ENCODE assay signal across 10 mouse cellular contexts in genomic region chr9:44567338-44568082, GRCm38 (mm10). TPM values are rescaled to one million over a fixed set of nuclear protein-coding genes. Genes with fewer than 3 reads are reported as not detected.
A peak's percentile ranks its signal among the peaks of the same experiment; 100 is the strongest.
DNase-seq lines count a peak whose midpoint lies in the region; ATAC-seq and TF ChIP-seq lines count a peak whose summit lies in the region.
"Had no signal": no experiment of that assay in that cellular context is flagged by ENCODE, and none has a peak within 500 bp of the region (broad histone marks: within the 10 kb centered on the region; RNA-seq: fewer than 3 reads in every experiment).

No protein-coding gene starts in this region.

- no peaks in the 10 kb centered on the region for H3K9me3 ChIP-seq in heart, embryonic 10.5 days
- no peaks in the 10 kb centered on the region for H3K9me3 ChIP-seq in kidney, embryonic 15.5 days (replicated peaks)
- H3K9me3 ChIP-seq: heart, embryonic 13.5 days had no signal

- H3K4me3 ChIP-seq in heart, adult 2 months = no peak overlapping the region
- no peak overlapping the region for H3K4me3 ChIP-seq in heart, embryonic 10.5 days
- no peak overlapping the region for H3K4me3 ChIP-seq in kidney, embryonic 15.5 days (replicated peaks)
- H3K4me3 ChIP-seq: heart, embryonic 13.5 days had no signal

- peaks cover 8% of the 10 kb centered on the region for H3K4me1 ChIP-seq in heart, adult 2 months (ENCODE audit: control insufficient read depth, insufficient read depth, low read length)
- peaks cover 6% of the 10 kb centered on the region for H3K4me1 ChIP-seq in heart, embryonic 10.5 days
- 0 out of 2 replicates have a peak, but pooled peaks cover 3% of the 10 kb centered on the region for H3K4me1 ChIP-seq in kidney, embryonic 15.5 days

- no peak for ATAC-seq in kidney, embryonic 15.5 days (replicated peaks; ENCODE audit: low FRiP score)

- no peaks in the 10 kb centered on the region for H3K79me2 ChIP-seq in heart, adult 2 months (replicated peaks; ENCODE audit: control insufficient read depth, insufficient read depth, low read length)

- no peak for TF ChIP-seq CTCF in heart, adult 2 months (IDR thresholded peaks at IDR 0.05)

- 49% methylated on average over 9 of the region's 9 CpGs for WGBS in heart, adult 2 months
- 78% methylated on average over 9 of the region's 9 CpGs for WGBS in heart, embryonic 10.5 days
- WGBS in kidney, embryonic 15.5 days = 74% methylated on average over 9 of the region's 9 CpGs

- no peaks in the 10 kb centered on the region for H3K36me3 ChIP-seq in heart, adult 2 months (ENCODE audit: control insufficient read depth, insufficient read depth, low read length)
- H3K36me3 ChIP-seq in heart, embryonic 10.5 days = no peaks in the 10 kb centered on the region
- no peaks in the 10 kb centered on the region for H3K36me3 ChIP-seq in kidney, embryonic 15.5 days
- H3K36me3 ChIP-seq: heart, embryonic 13.5 days had no signal

- H3K9ac ChIP-seq in heart, adult 2 months (ENCODE audit: low read depth, low read length) = peak overlapping the region; percentile 52; the same call in 1 of the 2 replicates
- H3K9ac ChIP-seq in kidney, embryonic 15.5 days = no peak overlapping the region
- H3K9ac ChIP-seq: heart, embryonic 13.5 days had no signal

- H3K27ac ChIP-seq in heart, adult 2 months = peak overlapping the region; percentile 79
- H3K27ac ChIP-seq in heart, embryonic 10.5 days = no peak overlapping the region
- no peak overlapping the region for H3K27ac ChIP-seq in kidney, embryonic 15.5 days
- H3K27ac ChIP-seq: heart, embryonic 13.5 days had no signal

- peak; percentile 55 for TF ChIP-seq POLR2A in heart, adult 2 months (IDR thresholded peaks at IDR 0.05; ENCODE audit: insufficient read depth, low read depth, low read length)

- DNase-seq in heart, adult 2 months = peak in 1 of 2 experiments; percentile 76
- DNase-seq in heart, embryonic 10.5 days (ENCODE audit: low spot score) = no peak
- peak; percentile 79 for DNase-seq in MEL-GATA-1-ER (ENCODE audit: extremely low read depth, low read depth)
- DNase-seq in heart, adult 9 months (ENCODE audit: low spot score in 2 of 2) = peak; percentile 69 to 75
- peak; percentile 85 for DNase-seq in lung, postnatal 36 days
- no peak for DNase-seq in urinary bladder, postnatal 10 days (ENCODE audit: low spot score)
- DNase-seq in kidney, postnatal 36 days = no peak

- no peaks in the 10 kb centered on the region for H3K27me3 ChIP-seq in heart, adult 2 months (ENCODE audit: control insufficient read depth, insufficient read depth, low read length)
- no peaks in the 10 kb centered on the region for H3K27me3 ChIP-seq in heart, embryonic 10.5 days (ENCODE audit: insufficient read depth, poor library complexity, severe bottlenecking)
- no peaks in the 10 kb centered on the region for H3K27me3 ChIP-seq in kidney, embryonic 15.5 days
- H3K27me3 ChIP-seq: heart, embryonic 13.5 days had no signal

- peak; percentile 81 for TF ChIP-seq EP300 in heart, adult 2 months (IDR thresholded peaks at IDR 0.05; ENCODE audit: insufficient read depth, low read depth, low read length)

- H3K4me2 ChIP-seq in kidney, embryonic 15.5 days = no peak overlapping the region
- H3K4me2 ChIP-seq: heart, embryonic 13.5 days had no signal

- intact Hi-C loops in heart, adult 2 months (cut with DNase I) = loop anchor here (1.0 kb wide), 1 partner anchor 56 kb away; no protein-coding TSS in a partner anchor

RNA-seq across cellular contexts. Expression of gene Cxcr5, which starts 5.8 kb away (rescaled TPM):
- total RNA-seq in heart, adult 2 months (2021) = under 1 TPM; 0.41 to 0.42 TPM
- polyA plus RNA-seq in heart, adult 2 months (2012; rRNA removed) = 0.59 and 1.7 TPM in 2 replicates
- not detected in 2 replicates for polyA plus RNA-seq in heart, embryonic 10.5 days (2016; fragmentation: Nextera tagmentation; extraction: Ambion mirVana)
- not detected in 2 replicates for polyA plus RNA-seq in kidney, embryonic 15.5 days (2015; fragmentation: Nextera tagmentation; extraction: Ambion mirVana)
- polyA plus RNA-seq: heart, embryonic 13.5 days; neural tube, embryonic 14.5 days had no signal

RNA-seq across cellular contexts. Expression of gene Ddx6, which starts 37.2 kb away (rescaled TPM):
- total RNA-seq in heart, adult 2 months (2021) = 10 to 100 TPM; 75.6 to 88.4 TPM
- 14.3 and 26.7 TPM in 2 replicates for polyA plus RNA-seq in heart, adult 2 months (2012; rRNA removed)
- 12.6 and 12.7 TPM in 2 replicates for polyA plus RNA-seq in heart, embryonic 10.5 days (2016; fragmentation: Nextera tagmentation; extraction: Ambion mirVana)
- polyA plus RNA-seq in kidney, embryonic 15.5 days (2015; fragmentation: Nextera tagmentation; extraction: Ambion mirVana) = 16.7 and 17.9 TPM in 2 replicates

Comparison
In these comparisons a context has a peak if more than half of its experiments do, and no peak if none do; other contexts are left out.
1. DNase-seq: peak in MEL-GATA-1-ER (single experiment), heart, adult 9 months (2 of 2) and lung, postnatal 36 days (single experiment); none in heart, embryonic 10.5 days (single experiment), urinary bladder, postnatal 10 days (single experiment) and kidney, postnatal 36 days (0 of 2).